Mouse (Mus musculus) testis, adult 2 months (tissue): ENCODE results near the gene Sart3. TPM values are rescaled to one million over a fixed set of nuclear protein-coding genes. Genes with fewer than 3 reads are reported as not detected.
"Not testable (repeated sequence)": the region's sequence is repeated elsewhere in the genome, so short reads cannot be mapped to it uniquely, and the experiment has no call there.

ENCODE experiments used
- H3K27ac ChIP-seq: fragments of 200-500 bp; 2 replicates; pipeline ENCODE4 v1.5.1; 2012; ENCODE audit warnings: low read depth, low read length; ENCODE audit not compliant: control insufficient read depth, insufficient read depth
- H3K27me3 ChIP-seq: fragments of 200-500 bp; 2 replicates; pipeline ENCODE4 v1.6.1; 2012; ENCODE audit warnings: mild to moderate bottlenecking, low read length, moderate library complexity; ENCODE audit not compliant: control insufficient read depth, insufficient read depth
- H3K36me3 ChIP-seq: fragments of 200-500 bp; 2 replicates; pipeline ENCODE4 v1.6.1; 2012; ENCODE audit warnings: mild to moderate bottlenecking, low read length; ENCODE audit not compliant: control insufficient read depth, insufficient read depth
- H3K4me1 ChIP-seq: fragments of 200-500 bp; 2 replicates; pipeline ENCODE4 v1.6.1; 2012; ENCODE audit warnings: low read length; ENCODE audit not compliant: control insufficient read depth, insufficient read depth
- H3K4me3 ChIP-seq: fragments of 200-500 bp; 2 replicates; pipeline ENCODE4 v1.5.1; 2012; ENCODE audit warnings: low read depth, mild to moderate bottlenecking, low read length, moderate library complexity, mixed read lengths; ENCODE audit not compliant: control insufficient read depth
- CTCF ChIP-seq: fragments of 200-500 bp; IDR thresholded peaks from 2 replicates; pipeline ENCODE4 v1.5.1; 2012; ENCODE audit warnings: low read depth, mild to moderate bottlenecking, inconsistent platforms, low read length, moderate library complexity; ENCODE audit not compliant: control insufficient read depth, insufficient read depth, insufficient replicate concordance
- POLR2A ChIP-seq: fragments of 200-500 bp; IDR thresholded peaks from 2 replicates; pipeline ENCODE4 v1.6.1; 2012; ENCODE audit warnings: low read depth, mild to moderate bottlenecking, inconsistent platforms, low read length, moderate library complexity; ENCODE audit not compliant: control insufficient read depth
- polyA plus RNA-seq: library from polyadenylated mRNA; depleted of rRNA; stranded (reverse); fragments of >200 nt; gene quantifications from 2 replicates; pipeline ENCODE4 v1.2.3, GENCODE M21; 2012

Sart3 gene
- polyA plus RNA-seq, 1 experiment = 13.8 TPM

GRCm38 (mm10) chr5:113780082-113780752 lies 7.9 kb upstream of the Sart3 start:
- H3K27me3 ChIP-seq = no peaks in the 10 kb centered on the region
- no peaks in the 10 kb centered on the region for H3K36me3 ChIP-seq
- no peak overlapping the region for H3K4me3 ChIP-seq
- TF ChIP-seq POLR2A (no peak), CTCF (no peak)
- H3K27ac ChIP-seq = no peak overlapping the region
- H3K4me1 ChIP-seq = peaks cover 5% of the 10 kb centered on the region; the same call in 1 of the 2 replicates

GRCm38 (mm10) chr5:113779569-113779968 lies 7.3 kb upstream of the Sart3 start:
- no peak overlapping the region for H3K4me3 ChIP-seq
- H3K27me3 ChIP-seq = no peaks in the 10 kb centered on the region
- H3K36me3 ChIP-seq = no peaks in the 10 kb centered on the region; the same call in 1 of the 2 replicates
- no peak overlapping the region for H3K27ac ChIP-seq
- TF ChIP-seq POLR2A (no peak), CTCF (no peak)
- H3K4me1 ChIP-seq = peaks cover 5% of the 10 kb centered on the region; the same call in 1 of the 2 replicates

- not testable (repeated sequence) for H3K27ac ChIP-seq, H3K4me1 ChIP-seq, H3K4me3 ChIP-seq, H3K27me3 ChIP-seq, H3K36me3 ChIP-seq
Measured at GRCm38 (mm10) chr5:113777728-113778127, 5.4 kb upstream of the Sart3 start.

- Histone ChIP-seq H3K4me1 (no peaks in the 10 kb centered on the region; the same call in 1 of the 2 replicates), H3K27ac (no peak overlapping the region)
- no peak for TF ChIP-seq CTCF
- TF ChIP-seq POLR2A = no peak
Measured at GRCm38 (mm10) chr5:113776896-113777226, 4.6 kb upstream of the Sart3 start.

GRCm38 (mm10) chr5:113776128-113776895 lies 4.0 kb upstream of the Sart3 start:
- no peak overlapping the region for H3K27ac ChIP-seq
- H3K27me3 ChIP-seq = no peaks in the 10 kb centered on the region
- no peaks in the 10 kb centered on the region; the same call in 1 of the 2 replicates for H3K36me3 ChIP-seq
- no peaks in the 10 kb centered on the region; the same call in 1 of the 2 replicates for H3K4me1 ChIP-seq
- no peak for TF ChIP-seq CTCF
- no peak for TF ChIP-seq POLR2A
- no peak overlapping the region for H3K4me3 ChIP-seq

More at GRCm38 (mm10) chr5:113776896-113777226, 4.6 kb upstream of the Sart3 start:
- H3K27me3 ChIP-seq = no peaks in the 10 kb centered on the region
- no peaks in the 10 kb centered on the region; the same call in 1 of the 2 replicates for H3K36me3 ChIP-seq
- H3K4me3 ChIP-seq = no peak overlapping the region

- Histone ChIP-seq H3K27ac (no peak overlapping the region), H3K36me3 (no peaks in the 10 kb centered on the region; the same call in 1 of the 2 replicates), H3K27me3 (no peaks in the 10 kb centered on the region), H3K4me3 (no peak overlapping the region), H3K4me1 (no peaks in the 10 kb centered on the region; the same call in 1 of the 2 replicates)
- TF ChIP-seq POLR2A = no peak
- no peak for TF ChIP-seq CTCF
Measured at GRCm38 (mm10) chr5:113775585-113775984, 3.3 kb upstream of the Sart3 start.

- Histone ChIP-seq H3K27me3 (no peaks in the 10 kb centered on the region), H3K4me1 (no peaks in the 10 kb centered on the region; the same call in 1 of the 2 replicates), H3K27ac (no peak overlapping the region), H3K36me3 (no peaks in the 10 kb centered on the region; the same call in 1 of the 2 replicates), H3K4me3 (peak overlapping the region; percentile 90)
- peak; percentile 83; the same call in 1 of the 2 replicates for TF ChIP-seq CTCF
- no peak for TF ChIP-seq POLR2A
Measured at GRCm38 (mm10) chr5:113773664-113774063, 1.4 kb upstream of the Sart3 start.
